Mouse (Mus musculus): ENCODE measurements around the gene Aoc1.
A peak's percentile ranks its signal among the peaks of the same experiment; 100 is the strongest.

Gene Aoc1

GRCm38 (mm10) chr6:48906371-48906770, 33.7 kb downstream of the Aoc1 start:
- DNase-seq (ENCODE audit: low spot score) = no peak

DNA sequence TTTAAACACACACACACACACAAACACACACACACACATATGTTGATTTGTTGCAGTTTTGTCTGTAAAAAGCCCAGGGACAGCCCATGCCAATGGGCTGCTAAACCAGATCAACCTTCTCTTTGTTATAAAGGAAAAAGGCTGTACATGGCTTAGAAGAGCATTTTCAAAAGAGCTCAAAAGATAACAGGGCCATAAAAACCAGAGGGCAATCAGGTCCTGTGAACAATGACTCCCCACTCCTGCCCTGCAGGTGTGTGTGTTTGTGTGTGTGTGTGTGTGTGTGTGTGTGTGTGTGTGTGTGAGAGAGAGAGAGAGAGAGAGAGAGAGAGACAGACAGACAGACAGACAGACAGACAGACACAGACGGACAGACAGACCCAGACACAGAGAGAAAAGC, 36.5 kb downstream of the Aoc1 start:
- no peak for DNase-seq (ENCODE audit: low spot score)

DNA sequence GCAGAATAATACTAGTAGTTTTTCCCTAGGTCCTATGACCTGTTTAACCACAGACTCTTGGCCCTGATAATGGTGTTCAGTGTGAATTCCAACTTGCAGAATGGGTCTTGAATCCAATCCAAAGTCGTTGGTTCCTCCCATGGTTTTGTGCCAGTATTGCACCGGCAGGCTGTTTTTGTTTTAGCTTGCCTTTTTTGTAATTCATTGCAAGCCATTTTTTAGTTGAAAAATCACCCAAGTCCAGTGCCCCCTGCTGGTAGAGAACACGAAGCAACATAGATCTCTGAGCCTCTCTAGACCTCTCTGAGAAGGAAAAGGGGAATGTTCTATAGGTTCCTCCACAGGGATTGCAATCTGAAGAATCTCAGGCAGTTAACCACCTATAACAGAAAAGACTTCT, 39.3 kb downstream of the Aoc1 start:
- DNase-seq (ENCODE audit: low spot score) = peak; percentile 20

GRCm38 (mm10) chr6:48913587-48913986, 40.9 kb downstream of the Aoc1 start:
- no peak for DNase-seq (ENCODE audit: low spot score)

- DNase-seq (ENCODE audit: low spot score) = no peak
These were observed 56.9 kb downstream of the Aoc1 start, which contains the start of gene 1600015I10Rik for GRCm38 (mm10) chr6:48929595-48929994. TSS of gene 1600015I10Rik (plus strand) at chr6:48929895.

GRCm38 (mm10) chr6:48949596-48949995, 76.9 kb downstream of the Aoc1 start:
- no peak for DNase-seq (ENCODE audit: low spot score)

DNA sequence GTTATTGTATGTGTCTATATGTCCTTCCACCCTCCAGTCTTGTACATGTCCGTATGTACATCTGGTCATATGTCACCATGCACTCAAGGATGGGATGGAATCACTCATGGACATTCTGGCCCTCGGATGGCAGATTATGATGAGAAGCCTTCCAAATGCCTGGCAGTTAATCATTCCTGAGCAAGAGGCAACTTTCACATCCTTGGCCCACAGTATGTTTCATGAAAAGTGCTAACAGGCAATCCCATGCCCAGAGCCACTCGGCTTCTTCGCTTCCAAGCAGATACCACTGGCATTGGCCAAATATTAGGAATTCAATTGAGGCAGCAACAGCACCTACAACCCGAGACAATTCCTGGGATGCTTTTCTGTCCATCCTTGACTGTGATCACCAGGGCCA, 78.0 kb downstream of the Aoc1 start:
- DNase-seq (ENCODE audit: low spot score) = no peak

GRCm38 (mm10) chr6:48951630-48952029, 78.9 kb downstream of the Aoc1 start:
- DNase-seq (ENCODE audit: low spot score) = no peak

DNA sequence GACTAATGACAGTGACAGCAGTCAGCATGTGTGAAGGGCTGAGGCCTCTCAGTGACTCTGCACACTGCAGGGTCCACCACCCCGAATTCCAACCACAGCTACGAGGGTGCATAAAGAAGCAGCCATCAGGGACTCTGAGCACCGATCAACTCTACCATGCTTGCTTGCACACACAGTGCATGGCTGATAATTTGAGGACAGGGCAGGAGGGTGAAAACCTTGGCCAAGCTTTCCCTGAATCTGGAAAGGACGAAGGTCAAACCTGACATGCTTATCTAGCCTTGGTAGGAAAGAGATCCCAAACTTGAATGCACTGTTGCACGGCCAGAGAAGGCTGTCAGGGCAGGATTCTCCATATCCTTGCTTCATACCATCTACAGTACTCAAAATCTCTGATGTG, 80.5 kb downstream of the Aoc1 start:
- no peak for DNase-seq (ENCODE audit: low spot score)

DNA sequence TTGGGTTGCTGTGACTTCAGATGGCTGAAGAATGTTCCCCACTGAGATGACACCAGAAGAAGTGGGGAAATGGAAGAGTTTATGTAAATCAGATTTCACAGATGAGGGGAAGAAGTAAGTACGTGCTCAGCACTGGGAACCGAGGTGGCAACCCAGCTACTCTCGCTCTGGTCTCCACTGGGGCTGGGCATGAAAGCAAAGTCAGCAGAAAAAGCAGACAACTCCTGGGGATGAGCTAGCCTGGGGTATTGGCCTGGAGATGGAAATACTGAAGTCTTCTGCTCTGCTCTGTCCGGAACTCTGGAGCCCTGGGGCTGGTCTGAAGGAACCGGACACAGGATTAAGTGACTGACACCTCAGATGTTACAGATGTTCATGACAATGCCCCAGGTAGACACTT, 81.5 kb downstream of the Aoc1 start:
- no peak for DNase-seq (ENCODE audit: low spot score)

- peak; percentile 9 for DNase-seq (ENCODE audit: low spot score)
These were observed 82.2 kb downstream of the Aoc1 start for GRCm38 (mm10) chr6:48954946-48955345.

- no peak for DNase-seq (ENCODE audit: low spot score)
These were observed 84.1 kb downstream of the Aoc1 start for GRCm38 (mm10) chr6:48956785-48957184.

DNA sequence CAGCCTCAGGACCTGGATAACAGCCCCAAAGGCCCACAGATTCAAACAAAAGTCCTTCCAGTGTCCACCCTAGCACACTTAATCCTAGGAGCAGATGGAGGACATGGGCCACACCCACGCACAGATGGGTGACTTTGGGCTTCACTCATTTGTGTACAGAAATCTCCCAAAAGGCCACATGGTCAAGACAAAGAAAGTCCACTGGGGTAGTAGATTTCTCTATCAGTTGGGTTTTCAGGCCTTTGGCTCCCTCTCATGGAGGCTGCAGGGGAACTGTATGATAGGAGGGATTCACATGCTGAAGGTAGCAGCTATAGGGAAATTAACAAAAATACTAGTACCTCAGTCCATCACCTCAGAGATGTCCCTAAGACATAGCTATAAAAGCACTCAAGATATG, 85.4 kb downstream of the Aoc1 start:
- no peak for DNase-seq (ENCODE audit: low spot score)

All from yolk sac, embryonic 10.5 days (tissue).